Mouse (Mus musculus): ENCODE measurements around the gene Nacc1.

- TF ChIP-seq POLR2A (IDR thresholded peaks at IDR 0.05; ENCODE audit: control insufficient read depth, extremely low read depth, insufficient read depth, low read length, poor library complexity) (no peak), CTCF (IDR thresholded peaks at IDR 0.05; ENCODE audit: borderline replicate concordance, control insufficient read depth, extremely low read depth, insufficient read depth, low read length, poor library complexity) (no peak)
Observed at GRCm38 (mm10) chr8:84733959-84734358, 46.3 kb upstream of the Nacc1 start.

Measured in thymus, adult 2 months (tissue).